Mouse (Mus musculus) forebrain, embryonic 15.5 days (tissue): ENCODE data around the gene Anks1b. TPM values are rescaled to one million over a fixed set of nuclear protein-coding genes. Genes with fewer than 3 reads are reported as not detected.

Experiments
- ATAC-seq: fragments of 200-750 bp; cut with Nextera tagmentation; replicated peaks from 2 replicates; pipeline ENCODE4 v1.8.0; 2017; ENCODE audit warnings: mild to moderate bottlenecking, moderate TSS enrichment, moderate library complexity
- H3K27ac ChIP-seq: fragments of 300-500 bp; sonication (generic); replicated peaks from 2 replicates; pipeline ENCODE4 v1.5.1; 2015; ENCODE audit warnings: mild to moderate bottlenecking, inconsistent platforms
- H3K27me3 ChIP-seq: fragments of 300-500 bp; sonication (generic); 2 replicates; pipeline ENCODE4 v1.6.1; 2015; ENCODE audit warnings: inconsistent platforms
- H3K36me3 ChIP-seq: fragments of 300-500 bp; sonication (generic); 2 replicates; pipeline ENCODE4 v1.6.1; 2015; ENCODE audit warnings: mild to moderate bottlenecking, inconsistent platforms
- H3K4me1 ChIP-seq: fragments of 300-500 bp; sonication (generic); 2 replicates; pipeline ENCODE4 v1.6.1; 2015; ENCODE audit warnings: inconsistent platforms
- H3K4me2 ChIP-seq: fragments of 300-500 bp; sonication (generic); replicated peaks from 2 replicates; pipeline ENCODE4 v1.6.1; 2015; ENCODE audit warnings: mild to moderate bottlenecking, inconsistent platforms
- H3K4me3 ChIP-seq: fragments of 300-500 bp; sonication (generic); 2 replicates; pipeline ENCODE4 v1.5.1; 2015; ENCODE audit warnings: mild to moderate bottlenecking, inconsistent platforms
- H3K9ac ChIP-seq: fragments of 300-500 bp; sonication (generic); replicated peaks from 2 replicates; pipeline ENCODE4 v1.6.1; 2015; ENCODE audit warnings: mild to moderate bottlenecking, inconsistent platforms
- H3K9me3 ChIP-seq: fragments of 300-500 bp; sonication (generic); 2 replicates; pipeline ENCODE4 v1.6.1; 2016; ENCODE audit warnings: inconsistent platforms
- WGBS: fragments of 180-500 bp; shearing (Covaris S2); methylation state at CpG from one replicate; pipeline ENCODE4 v1.1.7; 2015; ENCODE audit warnings: mixed read lengths; 5-methylcytosine and 5-hydroxymethylcytosine counted together
- polyA plus RNA-seq: library from polyadenylated mRNA; unstranded; fragments of >200 nt; fragmentation: Nextera tagmentation; extraction: Ambion mirVana; gene quantifications from 2 replicates; pipeline ENCODE4 v1.2.1, GENCODE M21; 2015

The Anks1b gene
- 55.0 and 63.1 TPM in 2 replicates for polyA plus RNA-seq

- 0% methylated on average over 48 of the region's 48 CpGs for WGBS
- H3K27me3 ChIP-seq = no peaks in the 10 kb centered on the region
- peak; percentile 89 for ATAC-seq
Measured at GRCm38 (mm10) chr10:89873146-89873950, at the start of gene Anks1b. TSS of gene Anks1b (plus strand) at chr10:89873509.

GRCm38 (mm10) chr10:89823906-89824305 is 49.4 kb upstream of the Anks1b start:
- Histone ChIP-seq H3K9ac (no peak overlapping the region), H3K27me3 (no peaks in the 10 kb centered on the region), H3K36me3 (no peaks in the 10 kb centered on the region), H3K4me3 (no peak overlapping the region), H3K27ac (no peak overlapping the region), H3K4me2 (no peak overlapping the region), H3K9me3 (no peaks in the 10 kb centered on the region), H3K4me1 (no peaks in the 10 kb centered on the region)
- no peak for ATAC-seq
- WGBS = 52% methylated on average over 2 of the region's 2 CpGs

More at GRCm38 (mm10) chr10:89873146-89873950, at the start of gene Anks1b:
- H3K36me3 ChIP-seq = no peaks in the 10 kb centered on the region
- peak within 1 kb of the TSS; percentile 64 for H3K4me2 ChIP-seq
- H3K4me3 ChIP-seq = peak within 1 kb of the TSS; percentile 66
- peak within 1 kb of the TSS; percentile 99 for H3K27ac ChIP-seq
- H3K9ac ChIP-seq = peak within 1 kb of the TSS; percentile 80
- H3K4me1 ChIP-seq = peaks cover 24% of the 10 kb centered on the region
- H3K9me3 ChIP-seq = no peaks in the 10 kb centered on the region

GRCm38 (mm10) chr10:89826896-89827295 is 46.4 kb upstream of the Anks1b start:
- H3K4me2 ChIP-seq = no peak overlapping the region
- H3K9ac ChIP-seq = no peak overlapping the region
- H3K4me1 ChIP-seq = no peaks in the 10 kb centered on the region
- ATAC-seq = peak; percentile 70
- no peaks in the 10 kb centered on the region for H3K27me3 ChIP-seq
- H3K9me3 ChIP-seq = no peaks in the 10 kb centered on the region
- H3K4me3 ChIP-seq = no peak overlapping the region
- H3K36me3 ChIP-seq = no peaks in the 10 kb centered on the region
- no peak overlapping the region for H3K27ac ChIP-seq
- WGBS = 38% methylated on average over 3 of the region's 3 CpGs

- ATAC-seq = no peak
- Histone ChIP-seq H3K27ac (no peak overlapping the region), H3K4me1 (no peaks in the 10 kb centered on the region), H3K27me3 (no peaks in the 10 kb centered on the region), H3K9ac (no peak overlapping the region), H3K4me3 (no peak overlapping the region), H3K36me3 (no peaks in the 10 kb centered on the region), H3K9me3 (no peaks in the 10 kb centered on the region), H3K4me2 (no peak overlapping the region)
- 85% methylated on average over 4 of the region's 4 CpGs for WGBS
Measured at GRCm38 (mm10) chr10:89832334-89832733, 41.0 kb upstream of the Anks1b start.

GRCm38 (mm10) chr10:89833166-89833565 is 40.1 kb upstream of the Anks1b start:
- Histone ChIP-seq H3K27ac (no peak overlapping the region), H3K9ac (no peak overlapping the region), H3K4me3 (no peak overlapping the region), H3K4me2 (no peak overlapping the region), H3K9me3 (no peaks in the 10 kb centered on the region), H3K27me3 (no peaks in the 10 kb centered on the region), H3K4me1 (no peaks in the 10 kb centered on the region), H3K36me3 (no peaks in the 10 kb centered on the region)
- 77% methylated on average over 10 of the region's 10 CpGs for WGBS
- ATAC-seq = no peak

- no peaks in the 10 kb centered on the region for H3K9me3 ChIP-seq
- H3K4me3 ChIP-seq = no peak overlapping the region
- H3K27me3 ChIP-seq = no peaks in the 10 kb centered on the region
- H3K36me3 ChIP-seq = no peaks in the 10 kb centered on the region
- H3K4me2 ChIP-seq = no peak overlapping the region
- no peak for ATAC-seq
- 42% methylated on average over 3 of the region's 3 CpGs for WGBS
- no peaks in the 10 kb centered on the region for H3K4me1 ChIP-seq
- H3K9ac ChIP-seq = no peak overlapping the region
- H3K27ac ChIP-seq = no peak overlapping the region
Measured at GRCm38 (mm10) chr10:89837476-89837875, 35.8 kb upstream of the Anks1b start.

GRCm38 (mm10) chr10:89838834-89839233 is 34.5 kb upstream of the Anks1b start:
- WGBS = 84% methylated on average over 3 of the region's 3 CpGs
- no peak overlapping the region for H3K27ac ChIP-seq
- H3K9me3 ChIP-seq = no peaks in the 10 kb centered on the region
- no peak overlapping the region for H3K4me2 ChIP-seq
- H3K36me3 ChIP-seq = no peaks in the 10 kb centered on the region
- no peak overlapping the region for H3K4me3 ChIP-seq
- H3K4me1 ChIP-seq = no peaks in the 10 kb centered on the region
- H3K9ac ChIP-seq = no peak overlapping the region
- H3K27me3 ChIP-seq = no peaks in the 10 kb centered on the region
- ATAC-seq = no peak

- H3K4me3 ChIP-seq = no peak overlapping the region
- no peaks in the 10 kb centered on the region for H3K9me3 ChIP-seq
- no peaks in the 10 kb centered on the region for H3K36me3 ChIP-seq
- 0 out of 2 replicates have a peak, but pooled peaks cover under 1% of the 10 kb centered on the region for H3K4me1 ChIP-seq
- no peak for ATAC-seq
- H3K27ac ChIP-seq = no peak overlapping the region
- 93% methylated on average over 6 of the region's 6 CpGs for WGBS
- no peaks in the 10 kb centered on the region for H3K27me3 ChIP-seq
- no peak overlapping the region for H3K9ac ChIP-seq
- H3K4me2 ChIP-seq = no peak overlapping the region
Measured at GRCm38 (mm10) chr10:89850951-89851350, 22.4 kb upstream of the Anks1b start.

- 0 out of 2 replicates have a peak, but pooled peaks have one; percentile 53 for ATAC-seq
- WGBS = 66% methylated on average over 5 of the region's 5 CpGs
- Histone ChIP-seq H3K4me3 (no peak overlapping the region), H3K36me3 (no peaks in the 10 kb centered on the region), H3K4me1 (peaks cover 7% of the 10 kb centered on the region; the same call in 1 of the 2 replicates), H3K4me2 (no peak overlapping the region), H3K9me3 (no peaks in the 10 kb centered on the region), H3K9ac (no peak overlapping the region), H3K27ac (peak overlapping the region; percentile 37; the same call in 1 of the 2 replicates), H3K27me3 (no peaks in the 10 kb centered on the region)
Measured at GRCm38 (mm10) chr10:89855251-89855875, 17.9 kb upstream of the Anks1b start.

GRCm38 (mm10) chr10:89856286-89856685 is 17.0 kb upstream of the Anks1b start:
- 85% methylated on average over 7 of the region's 7 CpGs for WGBS
- no peak; the same call in 1 of the 2 replicates for ATAC-seq
- H3K27me3 ChIP-seq = no peaks in the 10 kb centered on the region
- H3K4me2 ChIP-seq = no peak overlapping the region
- H3K9me3 ChIP-seq = no peaks in the 10 kb centered on the region
- H3K4me3 ChIP-seq = no peak overlapping the region
- H3K9ac ChIP-seq = no peak overlapping the region
- no peak overlapping the region; the same call in 1 of the 2 replicates for H3K27ac ChIP-seq
- H3K4me1 ChIP-seq = peaks cover 7% of the 10 kb centered on the region; the same call in 1 of the 2 replicates
- no peaks in the 10 kb centered on the region for H3K36me3 ChIP-seq

- ATAC-seq = no peak
- WGBS = 89% methylated on average over 4 of the region's 4 CpGs
- peaks cover 8% of the 10 kb centered on the region for H3K4me1 ChIP-seq
Measured at GRCm38 (mm10) chr10:89868211-89868610, 5.1 kb upstream of the Anks1b start.

GRCm38 (mm10) chr10:89868836-89869235 is 4.5 kb upstream of the Anks1b start:
- Histone ChIP-seq H3K4me2 (no peak overlapping the region), H3K27ac (no peak overlapping the region), H3K9me3 (no peaks in the 10 kb centered on the region), H3K4me3 (no peak overlapping the region), H3K27me3 (no peaks in the 10 kb centered on the region), H3K36me3 (no peaks in the 10 kb centered on the region), H3K9ac (no peak overlapping the region), H3K4me1 (peaks cover 8% of the 10 kb centered on the region)
- no peak for ATAC-seq
- 87% methylated on average over 3 of the region's 3 CpGs for WGBS

More at GRCm38 (mm10) chr10:89868211-89868610, 5.1 kb upstream of the Anks1b start:
- H3K9me3 ChIP-seq = no peaks in the 10 kb centered on the region
- no peaks in the 10 kb centered on the region for H3K36me3 ChIP-seq
- no peak overlapping the region for H3K27ac ChIP-seq
- no peak overlapping the region for H3K4me2 ChIP-seq
- no peak overlapping the region for H3K9ac ChIP-seq
- no peaks in the 10 kb centered on the region for H3K27me3 ChIP-seq
- no peak overlapping the region for H3K4me3 ChIP-seq
